Mouse (Mus musculus) small intestine, adult 2 months (tissue): ENCODE measurements around the gene Dph5.

ENCODE experiments used
- CTCF ChIP-seq: fragments of 200-500 bp; IDR thresholded peaks from 2 replicates; pipeline ENCODE4 v1.5.1; 2012; ENCODE audit warnings: low read depth, mild to moderate bottlenecking, control low read depth, inconsistent platforms, low read length, moderate library complexity, mixed read lengths; ENCODE audit not compliant: insufficient replicate concordance, insufficient read length; ENCODE audit errors: extremely low read depth
- POLR2A ChIP-seq: fragments of 200-500 bp; IDR thresholded peaks from 2 replicates; pipeline ENCODE4 v1.6.1; 2012; ENCODE audit warnings: low read depth, mild to moderate bottlenecking, control low read depth, inconsistent platforms, low read length, moderate library complexity

- TF ChIP-seq POLR2A (no peak), CTCF (no peak)
These were observed 63.6 kb downstream of the Dph5 start for GRCm38 (mm10) chr3:115951221-115951620.
